Mouse (Mus musculus): Measurements from ENCODE around the gene Taok2. TPM values are rescaled to one million over a fixed set of nuclear protein-coding genes. Genes with fewer than 3 reads are reported as not detected.

The Taok2 gene
- total and polyA plus RNA-seq, 3 experiments = 37.4 to 44.7 (median 39.8) TPM

DNA sequence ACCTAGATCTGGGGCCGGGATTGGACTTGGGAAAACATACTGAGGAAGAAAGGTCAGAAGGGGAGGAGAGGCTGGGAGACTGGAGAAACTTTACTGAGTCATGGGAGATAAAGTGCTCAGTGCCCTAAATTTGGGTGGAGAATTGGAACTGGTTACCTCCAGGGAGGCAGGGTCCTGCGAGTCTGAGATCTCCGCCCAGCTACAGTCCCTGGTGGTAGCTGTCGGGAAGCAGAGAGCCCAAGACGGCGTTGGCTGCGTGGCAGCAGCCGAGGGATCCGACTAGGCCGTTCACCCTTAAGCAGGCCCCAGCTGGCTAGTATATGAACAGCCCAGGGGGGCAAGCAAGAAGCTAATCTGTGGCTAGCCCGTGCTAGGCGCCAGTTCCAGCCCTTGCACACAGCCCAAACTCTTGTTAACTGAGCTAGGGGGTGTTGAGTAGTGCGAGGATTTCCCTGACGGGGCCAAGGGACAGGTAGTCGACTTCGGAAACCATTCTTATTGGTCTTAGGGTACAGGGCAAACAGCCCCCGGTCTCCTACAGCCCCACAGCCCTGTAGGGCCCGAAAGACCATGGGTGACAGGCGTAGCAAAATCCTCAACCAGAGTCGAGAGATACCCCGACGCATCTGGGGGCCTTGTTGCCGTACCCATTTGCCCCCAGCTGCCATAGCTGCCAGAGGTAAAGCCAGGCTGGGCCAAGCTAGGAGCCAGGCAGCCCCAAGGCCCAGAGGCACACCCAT is 14.6 kb downstream of the Taok2 start:
- TF ChIP-seq CTCF (IDR thresholded peaks at IDR 0.05) = no peak
- no peak for TF ChIP-seq EP300 (IDR thresholded peaks at IDR 0.05; ENCODE audit: insufficient read depth, low read depth, low read length)
- no peak for TF ChIP-seq POLR2A (IDR thresholded peaks at IDR 0.05; ENCODE audit: insufficient read depth, low read depth, low read length)
- intact Hi-C loops (cut with DNase I) = loop anchor here (10.0 kb wide), 1 partner anchor 365 kb away; the partner anchor contains the start of gene Atxn2l
- H3K79me2 ChIP-seq (replicated peaks; ENCODE audit: control insufficient read depth, insufficient read depth, low read length) = no peaks in the 10 kb centered on the region
- H3K4me3 ChIP-seq = no peak overlapping the region
- no peaks in the 10 kb centered on the region for H3K27me3 ChIP-seq (ENCODE audit: control insufficient read depth, insufficient read depth, low read length)
- WGBS = 82% methylated on average over 23 of the region's 23 CpGs
- no peak for DNase-seq
- H3K36me3 ChIP-seq (ENCODE audit: control insufficient read depth, insufficient read depth, low read length) = no peaks in the 10 kb centered on the region
- H3K4me1 ChIP-seq (ENCODE audit: control insufficient read depth, insufficient read depth, low read length) = no peaks in the 10 kb centered on the region
- no peak overlapping the region; the same call in 1 of the 2 replicates for H3K27ac ChIP-seq
- H3K9ac ChIP-seq (ENCODE audit: low read depth, low read length) = no peak overlapping the region

DNA sequence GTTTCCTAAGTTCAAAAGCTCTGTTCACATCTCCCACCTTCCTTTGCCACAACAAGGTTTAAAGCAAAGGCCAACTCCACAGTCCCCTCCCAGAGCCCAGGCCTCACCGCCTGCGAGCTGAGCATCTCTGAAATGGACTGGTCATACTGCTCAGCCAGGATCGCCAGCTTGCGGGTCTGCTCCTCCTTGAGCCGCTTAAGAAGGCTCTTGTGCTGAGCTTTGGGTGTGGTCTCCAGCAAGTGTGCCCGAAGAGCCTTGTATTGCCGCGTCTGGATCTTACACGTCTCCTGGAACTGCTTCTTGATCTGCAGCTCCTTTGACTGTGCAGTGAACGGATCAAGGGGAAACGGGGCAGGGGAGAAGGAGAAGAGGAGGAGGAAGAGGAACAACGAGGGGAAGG is 16.5 kb downstream of the Taok2 start:
- TF ChIP-seq CTCF (IDR thresholded peaks at IDR 0.05) (no peak), EP300 (IDR thresholded peaks at IDR 0.05; ENCODE audit: insufficient read depth, low read depth, low read length) (no peak), POLR2A (IDR thresholded peaks at IDR 0.05; ENCODE audit: insufficient read depth, low read depth, low read length) (no peak)
- H3K9ac ChIP-seq (ENCODE audit: low read depth, low read length) = no peak overlapping the region
- H3K27me3 ChIP-seq (ENCODE audit: control insufficient read depth, insufficient read depth, low read length) = no peaks in the 10 kb centered on the region
- no peaks in the 10 kb centered on the region for H3K79me2 ChIP-seq (replicated peaks; ENCODE audit: control insufficient read depth, insufficient read depth, low read length)
- intact Hi-C loops (cut with DNase I) = loop anchor here (10.0 kb wide), 1 partner anchor 363 kb away; the partner anchor contains the start of gene Atxn2l
- 76% methylated on average over 12 of the region's 12 CpGs for WGBS
- no peak overlapping the region for H3K27ac ChIP-seq
- no peaks in the 10 kb centered on the region for H3K36me3 ChIP-seq (ENCODE audit: control insufficient read depth, insufficient read depth, low read length)
- no peak overlapping the region for H3K4me3 ChIP-seq
- no peak for DNase-seq
- no peaks in the 10 kb centered on the region for H3K4me1 ChIP-seq (ENCODE audit: control insufficient read depth, insufficient read depth, low read length)

DNA sequence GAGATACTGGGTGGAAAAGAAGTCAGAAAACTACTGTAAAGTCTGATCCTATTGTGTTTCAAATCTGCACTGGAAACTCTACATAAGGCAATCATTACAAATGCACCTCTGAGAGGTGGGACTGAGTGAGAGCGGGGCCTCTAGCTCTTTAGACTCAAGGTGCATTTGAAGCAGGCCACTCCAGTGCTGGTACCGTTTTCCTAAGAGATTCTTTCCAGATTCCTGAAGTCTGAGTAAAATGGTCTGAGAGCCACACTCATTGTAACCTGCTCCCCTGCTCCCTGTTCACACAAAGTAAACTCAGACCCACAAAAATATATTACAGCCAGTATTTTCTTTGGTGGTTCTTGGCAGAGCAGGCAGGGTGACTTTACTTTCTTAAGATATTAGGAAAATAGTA is 17.0 kb downstream of the Taok2 start:
- Histone ChIP-seq H3K27ac (no peak overlapping the region), H3K4me1 (ENCODE audit: control insufficient read depth, insufficient read depth, low read length) (no peaks in the 10 kb centered on the region), H3K27me3 (ENCODE audit: control insufficient read depth, insufficient read depth, low read length) (no peaks in the 10 kb centered on the region), H3K36me3 (ENCODE audit: control insufficient read depth, insufficient read depth, low read length) (no peaks in the 10 kb centered on the region), H3K4me3 (no peak overlapping the region), H3K9ac (ENCODE audit: low read depth, low read length) (no peak overlapping the region), H3K79me2 (replicated peaks; ENCODE audit: control insufficient read depth, insufficient read depth, low read length) (no peaks in the 10 kb centered on the region)
- intact Hi-C loops (cut with DNase I) = loop anchor here (10.0 kb wide), 1 partner anchor 363 kb away; the partner anchor contains the start of gene Atxn2l
- DNase-seq = no peak
- TF ChIP-seq CTCF (IDR thresholded peaks at IDR 0.05) (no peak), POLR2A (IDR thresholded peaks at IDR 0.05; ENCODE audit: insufficient read depth, low read depth, low read length) (no peak)
- 75% methylated on average over 2 of the region's 2 CpGs for WGBS

DNA sequence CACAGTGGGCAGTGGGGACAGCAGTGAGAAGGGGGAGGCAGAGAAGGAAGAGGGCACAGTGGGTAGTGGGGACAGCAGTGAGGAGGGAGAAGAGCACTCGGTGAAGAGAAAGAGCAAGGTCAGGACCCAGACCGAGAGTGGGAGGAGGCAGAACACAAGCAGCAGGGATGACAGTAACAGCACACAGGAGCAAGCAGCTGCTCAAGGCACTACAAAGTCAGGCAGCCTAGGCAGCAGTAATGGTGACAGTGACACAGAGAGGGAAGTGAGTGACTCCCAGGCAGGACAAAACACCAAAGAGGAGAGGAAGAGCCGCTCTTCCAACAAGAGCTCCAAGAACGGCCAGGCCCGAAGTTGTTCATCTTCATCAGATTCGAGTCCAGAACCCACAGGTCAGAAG is 20.7 kb downstream of the Taok2 start:
- WGBS = 54% methylated on average over 6 of the region's 6 CpGs
- TF ChIP-seq EP300 (IDR thresholded peaks at IDR 0.05; ENCODE audit: insufficient read depth, low read depth, low read length) = no peak
- no peak for TF ChIP-seq CTCF (IDR thresholded peaks at IDR 0.05)
- no peak for TF ChIP-seq POLR2A (IDR thresholded peaks at IDR 0.05; ENCODE audit: insufficient read depth, low read depth, low read length)
- Histone ChIP-seq H3K27ac (no peak overlapping the region), H3K4me1 (ENCODE audit: control insufficient read depth, insufficient read depth, low read length) (peaks cover 3% of the 10 kb centered on the region), H3K36me3 (ENCODE audit: control insufficient read depth, insufficient read depth, low read length) (no peaks in the 10 kb centered on the region), H3K9ac (ENCODE audit: low read depth, low read length) (no peak overlapping the region), H3K4me3 (no peak overlapping the region), H3K27me3 (ENCODE audit: control insufficient read depth, insufficient read depth, low read length) (no peaks in the 10 kb centered on the region), H3K79me2 (replicated peaks; ENCODE audit: control insufficient read depth, insufficient read depth, low read length) (no peaks in the 10 kb centered on the region)
- DNase-seq = no peak
- intact Hi-C loops (cut with DNase I) = loop anchor here (2.0 to 10.0 kb wide), 4 partner anchors 34 to 359 kb away; partner anchors contain the start of genes Atxn2l, Cdiptos and Tbx6

DNA sequence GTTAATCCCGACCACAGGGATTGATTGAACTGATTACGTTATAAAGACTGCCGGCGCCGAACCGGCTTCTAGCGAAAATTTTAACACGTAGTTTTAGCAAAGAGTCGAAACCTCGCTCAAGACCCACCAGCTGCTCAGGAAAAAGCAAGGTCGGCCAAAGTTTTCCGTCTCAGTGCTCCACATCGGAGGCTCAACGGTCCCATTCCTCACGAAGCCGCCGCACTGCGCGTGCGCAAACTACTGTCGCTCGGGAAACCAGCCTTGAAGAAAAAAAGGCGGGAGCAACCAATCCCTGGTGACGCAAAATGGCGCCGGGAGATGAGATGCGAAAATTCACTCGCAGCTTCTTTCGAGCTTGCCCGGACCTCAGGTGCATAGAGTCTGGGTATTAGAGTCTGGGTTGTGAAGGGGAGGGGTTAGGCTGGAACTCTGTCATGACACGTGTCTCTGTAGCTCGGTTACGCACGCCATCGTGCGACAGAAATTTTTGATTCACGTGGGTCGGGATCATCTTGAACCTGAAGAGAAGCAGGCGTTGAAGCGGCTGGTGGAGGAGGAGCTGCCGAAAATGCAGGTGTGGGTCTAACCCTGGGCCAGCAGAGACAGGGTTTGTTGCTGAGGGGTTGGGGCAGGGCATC is 22.2 kb downstream of the Taok2 start, which contains the start of gene Ino80e:
TSS of gene Ino80e (minus strand) at position 231 of the 638 bp plus-strand sequence.
- peak within 1 kb of the TSS; percentile 76 for H3K9ac ChIP-seq (ENCODE audit: low read depth, low read length)
- under 1% methylated on average over 41 of the region's 41 CpGs for WGBS
- intact Hi-C loops (cut with DNase I) = loop anchor here (2.0 to 10.0 kb wide), 4 partner anchors 35 to 357 kb away; partner anchors contain the start of genes Atxn2l, Cdiptos and Tbx6

More for the DNA sequence above, 22.2 kb downstream of the Taok2 start, which contains the start of gene Ino80e:
- H3K4me1 ChIP-seq (ENCODE audit: control insufficient read depth, insufficient read depth, low read length) = peaks cover 3% of the 10 kb centered on the region
- H3K27me3 ChIP-seq (ENCODE audit: control insufficient read depth, insufficient read depth, low read length) = no peaks in the 10 kb centered on the region
- no peaks in the 10 kb centered on the region for H3K36me3 ChIP-seq (ENCODE audit: control insufficient read depth, insufficient read depth, low read length)
- H3K27ac ChIP-seq = peak within 1 kb of the TSS; percentile 90
- H3K79me2 ChIP-seq (replicated peaks; ENCODE audit: control insufficient read depth, insufficient read depth, low read length) = no peaks in the 10 kb centered on the region
- TF ChIP-seq POLR2A (IDR thresholded peaks at IDR 0.05; ENCODE audit: insufficient read depth, low read depth, low read length) (no peak; the same call in none of the 2 replicates), CTCF (IDR thresholded peaks at IDR 0.05) (no peak), EP300 (IDR thresholded peaks at IDR 0.05; ENCODE audit: insufficient read depth, low read depth, low read length) (0 out of 2 replicates have a peak, but pooled peaks have one; percentile 14)
- H3K4me3 ChIP-seq = peak within 1 kb of the TSS; percentile 59
- DNase-seq = peak; percentile 93 to 94
